Mouse (Mus musculus) adrenal gland, adult 2 months (tissue): ENCODE measurements around the gene Slfn1. TPM values are rescaled to one million over a fixed set of nuclear protein-coding genes. Genes with fewer than 3 reads are reported as not detected.
"Not testable (repeated sequence)": the region's sequence is repeated elsewhere in the genome, so short reads cannot be mapped to it uniquely, and the experiment has no call there.

ENCODE experiments used
- DNase-seq: peaks from one replicate; pipeline ENCODE4 v3.0.0; 2021
- long read RNA-seq: library from polyadenylated mRNA; stranded (forward); transcript quantifications from one replicate; pipeline ENCODE4 v2.0.0, GENCODE M21; 2021
- polyA plus RNA-seq: library from polyadenylated mRNA; depleted of rRNA; stranded (reverse); fragments of >200 nt; gene quantifications from 2 replicates; pipeline ENCODE4 v1.2.3, GENCODE M21; 2012; rRNA removed
- total RNA-seq, 2 experiments: library from RNA; stranded (reverse); gene quantifications; 2 replicates each; pipeline ENCODE4 v1.2.3; 2021

Slfn1 gene
- total RNA-seq (under 1 TPM; 0.14 to 0.40 TPM), polyA plus RNA-seq (0.15 and 0.22 TPM in 2 replicates)
- long read RNA-seq: 0 reads

- DNase-seq: no peak
Measured at GRCm38 (mm10) chr11:83116597-83117227, at the start of gene Slfn1. Gene Slfn1 (plus strand): TSS chr11:83116849.

- DNase-seq: no peak
Measured at GRCm38 (mm10) chr11:83067982-83068694, 48.5 kb upstream of the Slfn1 start.

DNA sequence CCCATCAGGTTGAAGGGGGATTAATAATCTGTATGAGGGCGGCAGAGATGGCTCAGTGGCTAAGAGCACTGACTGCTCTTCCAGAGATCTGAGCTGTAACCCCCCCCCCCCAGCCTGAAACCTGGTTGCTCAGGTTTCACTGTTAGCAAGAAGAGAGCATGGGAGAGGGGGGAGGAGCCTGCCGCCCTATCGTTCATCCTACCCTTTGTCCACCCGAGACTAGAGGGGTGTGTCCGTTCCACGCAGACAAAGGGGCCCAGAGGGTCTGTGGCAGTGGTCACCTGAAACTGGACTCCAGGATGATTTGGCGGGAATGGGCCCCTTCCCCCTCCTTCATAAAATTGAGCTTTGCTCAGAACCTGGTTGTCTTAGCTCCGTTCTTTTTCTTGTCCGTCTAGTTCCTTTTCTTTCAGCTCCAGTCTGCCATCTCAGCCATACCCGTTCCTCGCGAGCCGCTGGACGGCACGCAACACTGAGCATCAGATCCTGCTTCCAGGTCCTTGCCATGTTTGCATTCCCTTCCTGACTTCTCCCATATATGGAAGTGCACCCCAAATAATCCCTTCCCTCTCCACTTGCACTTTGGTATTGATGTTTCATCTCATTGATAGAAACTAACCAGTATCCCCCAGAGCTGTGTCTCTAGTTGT is 46.2 kb upstream of the Slfn1 start:
- no peak for DNase-seq

DNA sequence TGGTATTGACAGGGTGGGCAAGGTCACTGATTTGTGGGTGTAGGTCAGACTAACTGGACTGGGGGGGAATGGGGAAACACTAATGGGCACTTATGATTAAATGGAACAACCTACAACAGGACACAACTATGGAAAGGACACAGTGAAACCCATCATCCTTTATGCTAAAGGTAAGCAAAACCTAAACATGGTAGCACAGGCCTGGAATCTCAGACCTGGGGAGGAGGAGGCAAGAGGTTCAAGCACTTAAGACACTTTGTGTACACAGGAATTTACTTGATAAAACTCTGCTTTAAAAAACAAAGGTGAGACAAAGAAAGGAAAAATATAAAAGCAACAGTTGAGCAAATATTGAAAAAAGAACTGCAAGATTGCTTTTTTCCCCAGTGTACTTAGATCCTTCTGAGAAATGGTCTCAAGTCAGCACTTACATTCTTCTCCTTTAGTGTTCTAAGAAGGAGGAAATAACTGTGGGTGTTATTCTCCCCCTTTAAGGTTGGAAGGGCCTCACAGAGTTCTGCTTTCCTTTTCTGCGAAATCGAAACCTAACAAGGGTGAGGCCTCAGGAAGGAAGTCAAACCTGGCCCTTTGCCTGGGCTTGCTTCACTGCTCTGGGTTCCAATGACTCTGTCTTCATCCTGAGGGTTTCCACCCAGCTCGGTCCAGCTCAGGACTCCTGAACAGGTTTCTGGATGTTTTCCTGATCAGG is 38.8 kb upstream of the Slfn1 start:
- DNase-seq: peak; percentile 75

DNA sequence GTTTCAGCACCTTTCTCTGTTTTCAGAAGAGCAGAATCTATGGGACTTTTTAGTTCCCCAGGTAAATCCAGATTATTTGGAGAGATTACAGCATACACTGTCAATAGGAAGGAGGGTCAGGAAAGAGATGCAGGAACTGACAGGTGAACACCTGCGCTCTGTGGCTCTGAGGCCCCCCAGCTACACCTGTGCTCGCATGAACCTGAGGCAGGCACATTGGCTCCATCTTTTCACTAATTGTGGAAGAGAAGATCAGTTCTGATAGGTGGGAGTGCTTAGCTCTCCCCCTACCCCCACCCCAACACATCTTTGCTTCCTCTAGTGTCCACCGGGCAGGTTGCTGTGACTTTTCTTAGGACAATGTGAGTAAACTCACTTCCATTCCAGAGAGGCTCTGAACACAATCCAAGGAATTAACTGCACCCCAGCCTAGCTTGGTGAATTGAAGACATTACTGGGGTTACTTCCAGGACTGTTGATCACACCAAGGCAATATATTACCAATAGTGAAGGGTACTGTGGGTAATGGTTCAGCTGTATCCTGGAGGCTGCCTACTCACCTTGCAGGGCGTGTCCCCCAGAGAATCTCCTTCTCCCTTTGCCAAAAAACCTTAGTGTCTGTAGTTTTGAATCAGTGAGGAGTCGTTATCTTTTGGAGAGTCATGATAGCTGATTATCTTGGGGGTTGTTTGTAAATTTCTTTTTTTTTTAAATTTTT is 38.1 kb upstream of the Slfn1 start:
- DNase-seq: no peak

- DNase-seq: no peak
Measured at GRCm38 (mm10) chr11:83079487-83080199, 37.0 kb upstream of the Slfn1 start.

- DNase-seq: no peak
Measured at GRCm38 (mm10) chr11:83082741-83083473, 33.7 kb upstream of the Slfn1 start.

GRCm38 (mm10) chr11:83084161-83084560 is 32.5 kb upstream of the Slfn1 start:
- DNase-seq: no peak

DNA sequence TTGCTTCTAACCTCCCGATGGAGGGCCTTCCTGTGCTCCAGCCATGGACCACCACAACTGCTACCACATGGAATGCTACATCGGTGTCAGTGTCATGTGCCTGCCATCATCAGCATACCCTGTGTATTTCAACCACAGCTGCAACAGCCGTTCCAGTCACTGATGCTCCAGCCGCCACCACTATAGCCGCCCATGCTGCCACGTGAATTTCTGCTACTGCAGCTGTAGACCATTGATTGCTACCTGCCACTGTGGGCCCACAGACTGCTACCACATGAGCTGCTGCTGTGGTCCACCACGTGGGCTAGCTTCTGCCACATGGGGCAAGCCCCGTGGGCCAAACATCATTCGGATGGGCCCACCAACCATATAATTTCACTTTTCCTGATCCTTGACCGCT is 31.9 kb upstream of the Slfn1 start:
- DNase-seq: no peak

- no peak for DNase-seq
Measured at GRCm38 (mm10) chr11:83115138-83115537, 1.5 kb upstream of the Slfn1 start.

DNA sequence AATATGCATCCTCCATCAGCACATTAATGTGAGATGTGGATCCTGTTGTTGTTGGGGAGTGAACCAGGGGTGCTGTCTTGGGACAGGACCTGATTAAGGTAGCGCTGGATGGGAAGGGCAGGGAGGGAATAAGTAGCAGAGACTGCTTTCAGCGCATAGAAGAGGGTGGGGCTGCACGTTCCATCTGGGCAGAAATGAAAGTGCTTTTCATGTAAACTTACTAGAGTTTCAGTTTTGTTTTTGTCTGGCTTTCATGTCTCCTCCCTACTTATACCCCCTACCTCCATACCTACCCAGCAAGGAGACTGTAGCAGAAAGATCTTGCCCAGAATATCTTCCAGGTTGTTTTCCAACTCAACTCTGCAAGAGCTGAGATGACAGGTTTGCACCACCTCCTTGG is 1.4 kb downstream of the Slfn1 start:
- no peak for DNase-seq

DNA sequence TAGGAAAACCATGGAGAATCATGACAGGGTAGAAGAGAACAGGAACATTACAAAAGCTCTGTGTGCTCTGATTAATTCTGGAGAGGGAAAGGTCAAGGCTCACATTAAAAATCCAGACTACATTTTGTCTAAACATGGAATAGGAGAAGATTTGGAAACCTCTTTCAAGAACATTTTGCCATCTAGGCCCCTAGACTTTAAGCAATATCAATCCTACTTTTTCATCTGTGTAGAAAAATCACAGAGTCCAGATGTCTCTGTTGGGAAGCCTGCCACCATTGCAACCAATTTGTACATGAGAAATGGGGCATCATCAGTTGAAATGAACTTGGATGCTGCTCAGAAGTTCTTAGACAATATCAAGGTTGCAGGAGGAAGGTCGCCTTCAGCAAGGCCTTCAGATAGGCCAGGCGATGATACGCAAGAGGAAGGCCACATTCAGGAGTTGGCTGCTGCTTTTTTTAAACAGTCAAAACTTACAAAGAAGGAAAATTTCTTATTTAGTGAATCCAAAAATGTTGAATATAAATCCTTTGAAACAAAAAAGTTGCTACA is 4.6 kb downstream of the Slfn1 start:
- DNase-seq: peak; percentile 71

DNA sequence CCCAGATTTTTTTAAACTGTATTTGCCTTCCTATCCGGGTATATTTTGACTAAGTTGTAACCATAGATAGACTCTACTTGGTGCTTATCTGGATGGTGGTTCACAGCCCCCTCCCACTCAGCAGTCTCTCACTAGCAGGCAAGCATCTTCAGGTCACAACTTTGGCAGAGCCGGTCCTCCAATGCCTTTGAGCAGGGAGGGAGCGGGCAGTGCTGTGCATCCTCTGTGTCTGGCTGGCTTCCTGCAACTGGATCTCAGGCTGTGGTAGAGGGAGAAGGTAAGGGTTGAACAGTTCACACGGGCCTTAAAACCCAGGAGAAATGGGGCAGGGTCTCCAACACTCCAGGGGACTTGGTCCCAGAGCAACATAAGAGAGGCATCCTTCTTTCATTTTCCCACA is 6.5 kb downstream of the Slfn1 start:
- DNase-seq: no peak

DNA sequence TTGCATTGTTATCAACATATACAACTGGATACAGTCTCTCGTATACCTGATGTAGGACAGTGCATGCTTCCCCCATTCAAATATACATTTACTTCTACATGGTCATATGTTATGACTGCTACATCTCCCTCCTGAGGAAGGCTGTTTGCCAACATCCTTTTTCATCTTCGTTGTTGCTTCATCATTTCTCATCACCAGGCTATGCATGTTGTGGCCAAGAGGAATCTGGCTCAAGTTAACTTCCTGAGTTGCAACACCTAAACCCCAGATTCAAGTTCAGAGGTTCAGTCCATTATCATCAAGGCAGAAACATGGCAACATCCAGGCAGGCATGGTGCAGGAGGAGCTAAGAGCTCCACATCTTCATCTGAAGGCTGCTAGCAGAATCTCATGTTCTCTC is 8.3 kb downstream of the Slfn1 start:
- no peak for DNase-seq

- DNase-seq: not testable (repeated sequence)
Measured at GRCm38 (mm10) chr11:83125633-83126032, 9.0 kb downstream of the Slfn1 start.

DNA sequence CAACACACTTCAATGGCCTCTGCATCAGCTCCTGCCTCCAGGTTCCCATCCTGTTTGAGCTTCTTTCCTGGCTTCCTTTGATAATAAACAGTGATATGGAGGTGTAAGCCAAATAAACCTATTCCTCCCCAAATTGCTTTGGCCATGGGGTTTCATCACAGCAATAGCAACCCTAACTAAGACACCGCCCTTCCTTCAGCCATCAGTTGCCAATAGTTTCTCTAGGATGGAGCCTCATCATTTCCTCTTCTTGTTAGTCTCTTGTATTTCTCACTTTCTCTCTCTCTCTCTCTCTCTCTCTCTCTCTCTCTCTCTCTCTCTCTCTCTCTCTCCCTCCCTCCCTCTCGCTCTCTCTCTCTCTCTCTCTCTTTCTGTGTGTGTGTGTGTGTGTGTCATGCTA is 20.6 kb downstream of the Slfn1 start:
- not testable (repeated sequence) for DNase-seq

- DNase-seq: not testable (repeated sequence)
Measured at GRCm38 (mm10) chr11:83148939-83149338, 32.3 kb downstream of the Slfn1 start.
